Mouse (Mus musculus) kidney, postnatal 10 days (tissue): ENCODE data around the gene G530012D18Rik.
"Not testable (repeated sequence)": the region's sequence is repeated elsewhere in the genome, so short reads cannot be mapped to it uniquely, and the experiment has no call there.

Source experiments
- DNase-seq: peaks from one replicate; pipeline ENCODE4 v3.0.0; 2021; ENCODE audit warnings: mixed read lengths

G530012D18Rik gene

DNA sequence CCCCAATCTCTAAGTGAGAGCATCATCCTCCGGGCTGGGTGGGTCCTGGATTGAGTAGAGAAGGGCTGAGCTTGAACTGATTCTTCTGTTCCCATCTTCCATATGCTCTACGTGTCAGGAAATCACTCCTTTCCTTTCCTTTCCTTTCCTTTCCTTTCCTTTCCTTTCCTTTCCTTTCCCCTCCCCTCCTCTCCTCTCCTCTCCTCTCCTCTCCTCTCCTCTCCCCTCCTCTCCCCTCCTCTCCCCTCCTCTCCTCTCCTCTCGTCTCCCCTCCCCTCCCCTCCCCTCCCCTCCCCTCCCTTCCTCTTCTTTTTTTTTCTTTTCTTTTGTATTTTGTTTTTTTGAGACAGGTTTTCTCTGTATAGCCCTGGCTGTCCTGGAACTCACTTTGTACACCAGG is at the start of gene G530012D18Rik:
G530012D18Rik (plus strand) TSS at position 301 of the 400 bp plus-strand sequence.
- not testable (repeated sequence) for DNase-seq

- not testable (repeated sequence) for DNase-seq
Measured at GRCm38 (mm10) chr1:85526401-85526800, 49.1 kb upstream of the G530012D18Rik start.

GRCm38 (mm10) chr1:85528451-85529110 is 46.9 kb upstream of the G530012D18Rik start:
- DNase-seq, result not testable (repeated sequence)

GRCm38 (mm10) chr1:85543818-85544217 is 31.7 kb upstream of the G530012D18Rik start:
- not testable (repeated sequence) for DNase-seq

DNA sequence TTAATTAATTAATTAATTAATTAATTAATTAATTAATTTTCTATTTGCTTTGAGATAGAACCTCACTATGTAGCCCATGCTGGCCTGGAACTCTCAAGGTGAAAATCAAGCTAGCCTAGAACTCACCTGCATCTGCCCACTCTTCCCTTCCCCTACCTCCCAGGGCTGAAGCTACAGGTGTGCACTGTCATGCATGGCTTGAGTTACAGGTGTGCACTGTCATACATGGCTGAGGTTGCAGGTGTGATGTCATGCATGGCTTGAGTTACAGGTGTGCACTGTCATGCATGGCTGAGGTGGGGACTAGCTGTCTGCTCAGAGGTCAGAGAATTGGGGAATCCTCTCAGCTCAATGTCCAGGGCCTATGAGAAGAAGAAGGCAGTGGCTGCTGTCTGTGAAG is 29.0 kb upstream of the G530012D18Rik start:
- not testable (repeated sequence) for DNase-seq

GRCm38 (mm10) chr1:85555261-85555660 is 20.2 kb upstream of the G530012D18Rik start:
- peak; percentile 10 for DNase-seq

DNA sequence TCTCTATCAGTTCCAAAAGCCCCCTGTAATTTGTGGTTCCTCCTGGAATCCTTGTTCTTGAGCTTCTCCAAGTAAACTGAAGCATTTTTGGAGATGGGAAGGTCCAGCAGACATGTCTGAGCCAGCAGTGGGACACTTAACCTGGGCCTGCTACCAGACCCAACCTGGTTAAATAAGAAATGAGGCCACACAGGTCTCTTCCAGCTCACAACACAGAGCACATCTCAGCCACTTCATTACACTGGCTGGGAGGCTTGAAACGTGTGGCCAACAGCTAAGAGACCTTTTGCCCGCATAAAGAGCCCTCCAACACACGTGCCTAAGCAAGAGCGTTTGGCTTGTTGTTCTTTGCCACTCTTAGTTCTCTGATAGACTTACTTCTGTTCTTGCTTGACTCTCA is 1.9 kb upstream of the G530012D18Rik start:
- DNase-seq, result not testable (repeated sequence)

GRCm38 (mm10) chr1:85578372-85579010 is 3.0 kb downstream of the G530012D18Rik start:
- not testable (repeated sequence) for DNase-seq

DNA sequence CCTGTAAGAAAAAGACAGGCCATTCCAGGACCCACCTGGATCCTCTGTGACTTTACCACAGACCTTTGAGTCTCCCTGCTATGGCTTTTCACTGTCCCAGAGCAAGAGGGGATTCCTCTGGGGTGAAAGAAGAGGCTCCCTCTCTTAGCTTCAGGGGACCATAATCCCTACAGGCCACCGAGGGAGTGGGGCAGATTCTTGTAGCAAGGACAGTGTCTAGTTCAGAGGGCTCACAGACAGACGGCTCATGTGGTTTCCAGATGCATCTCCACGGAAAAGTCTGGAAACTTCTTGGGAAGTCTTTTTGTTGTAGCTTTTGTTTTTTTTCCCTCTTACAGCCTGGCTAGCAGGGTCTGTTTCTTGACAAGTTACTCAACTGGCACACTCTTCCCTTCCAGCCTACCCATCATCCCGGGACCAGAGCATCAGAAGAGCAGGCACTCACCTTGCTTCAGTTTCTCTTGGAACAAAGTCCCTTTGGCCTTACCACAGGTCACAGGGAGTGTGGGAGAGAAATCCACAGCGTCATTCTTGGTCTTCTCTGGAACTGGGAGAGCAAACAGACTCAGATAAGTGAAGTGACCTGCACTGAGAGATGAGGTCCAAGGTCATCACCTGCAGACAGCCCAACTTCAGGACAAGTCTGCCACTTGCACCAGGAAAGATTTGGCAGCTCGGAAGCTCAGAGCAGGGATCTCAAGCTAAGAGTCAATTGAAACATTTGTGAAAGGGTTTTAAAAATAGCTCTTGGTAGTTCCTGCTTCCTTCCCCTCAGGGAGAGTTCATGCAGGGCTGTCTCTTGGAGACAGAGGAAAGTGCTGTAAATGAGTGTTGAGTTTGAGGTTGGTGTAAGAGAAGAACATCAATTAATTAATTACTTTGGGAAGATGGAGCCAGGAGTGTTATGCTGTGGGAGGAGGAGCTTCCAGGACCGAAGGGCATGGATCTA is 4.0 kb downstream of the G530012D18Rik start:
- DNase-seq, result not testable (repeated sequence)

DNA sequence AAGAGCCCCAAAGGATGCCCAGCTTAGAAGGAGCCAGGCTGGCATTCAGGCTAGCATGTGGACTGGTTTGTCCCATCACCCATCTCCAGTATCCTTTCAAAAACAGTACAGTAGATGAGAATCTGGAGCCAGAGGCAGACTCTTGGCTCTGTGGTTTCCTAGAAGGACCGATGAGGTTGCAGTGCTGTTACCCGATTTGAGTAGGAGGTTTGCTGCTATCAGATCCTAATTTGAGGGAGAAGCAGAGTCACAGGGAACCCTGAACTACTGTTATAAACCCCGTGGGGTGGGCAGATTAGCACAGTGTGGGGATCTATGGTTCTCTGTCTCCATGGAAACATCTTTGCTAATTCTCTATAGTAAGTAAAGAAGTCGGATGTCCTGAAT is 4.7 kb downstream of the G530012D18Rik start:
- not testable (repeated sequence) for DNase-seq

- not testable (repeated sequence) for DNase-seq
Measured at GRCm38 (mm10) chr1:85580578-85580977, 5.1 kb downstream of the G530012D18Rik start.

- DNase-seq, result not testable (repeated sequence)
Measured at GRCm38 (mm10) chr1:85581518-85581917, 6.0 kb downstream of the G530012D18Rik start.

GRCm38 (mm10) chr1:85588697-85589096 is 13.2 kb downstream of the G530012D18Rik start:
- DNase-seq, result not testable (repeated sequence)

DNA sequence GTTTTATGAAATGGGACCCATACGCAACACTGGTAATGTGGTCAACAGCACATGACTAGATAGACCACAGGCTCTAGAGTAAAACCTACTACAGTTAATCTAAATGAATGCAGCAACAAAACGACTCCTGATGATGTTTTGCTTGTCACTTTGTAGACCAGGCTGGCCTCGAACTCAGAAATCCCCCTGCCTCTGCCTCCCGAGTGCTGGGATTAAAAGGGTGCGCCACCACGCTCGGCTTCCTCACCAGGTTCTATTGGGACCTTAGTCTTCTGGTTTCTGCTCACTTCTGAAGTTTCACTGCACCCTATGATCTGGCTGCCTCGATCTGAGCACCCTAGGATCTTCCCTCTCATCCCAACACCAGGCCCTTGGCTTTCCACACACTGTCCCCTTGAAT is 17.1 kb downstream of the G530012D18Rik start:
- not testable (repeated sequence) for DNase-seq

- DNase-seq, result peak; percentile 14
Measured at GRCm38 (mm10) chr1:85598271-85599012, 23.0 kb downstream of the G530012D18Rik start, which contains the start of gene Sp110. Sp110 (minus strand) TSS chr1:85598817.

GRCm38 (mm10) chr1:85600078-85600477 is 24.6 kb downstream of the G530012D18Rik start, which contains the start of gene Sp140:
Sp140 (plus strand) TSS chr1:85600378.
- DNase-seq, result not testable (repeated sequence)

- peak; percentile 6 for DNase-seq
Measured at GRCm38 (mm10) chr1:85600794-85601193, 25.3 kb downstream of the G530012D18Rik start.

GRCm38 (mm10) chr1:85604341-85604740 is 28.9 kb downstream of the G530012D18Rik start:
- DNase-seq, result not testable (repeated sequence)

DNA sequence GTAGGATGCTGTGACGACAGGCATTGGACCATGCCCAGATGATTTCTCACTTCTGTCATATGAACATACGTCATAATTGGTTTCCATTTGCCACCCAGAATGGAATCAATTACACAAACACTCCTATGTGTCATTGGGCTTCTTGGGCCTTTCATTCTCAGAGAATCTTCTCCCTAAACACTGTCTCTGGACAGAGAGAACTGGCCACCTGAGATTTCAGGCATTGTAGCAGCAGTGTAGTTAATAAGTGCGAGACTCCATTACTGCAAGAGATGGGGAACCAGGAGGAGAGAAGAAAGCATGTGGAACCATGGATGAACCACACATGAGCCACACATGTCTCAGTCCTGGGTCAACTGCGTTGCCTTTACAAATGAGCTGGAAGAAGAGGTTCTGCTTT is 32.9 kb downstream of the G530012D18Rik start:
- not testable (repeated sequence) for DNase-seq

DNA sequence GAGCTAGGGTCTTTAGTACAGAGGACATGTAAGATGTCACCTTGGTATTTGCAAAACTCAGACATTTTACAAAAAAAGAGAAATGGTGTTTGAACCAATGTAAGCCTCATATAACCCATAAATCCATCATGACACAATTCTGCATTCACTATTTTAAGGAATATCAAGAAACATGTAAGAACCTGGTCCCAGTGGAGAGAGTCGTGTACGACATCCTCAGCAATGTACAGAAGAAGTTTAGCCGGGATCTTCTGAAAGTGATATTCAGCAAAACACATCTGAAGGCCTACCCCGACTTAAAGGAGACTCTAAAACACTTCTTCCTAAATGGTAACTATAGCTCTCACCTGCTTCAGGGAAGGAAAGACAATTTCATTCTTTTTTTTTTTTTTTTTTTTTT is 35.1 kb downstream of the G530012D18Rik start:
- DNase-seq, result not testable (repeated sequence)

DNA sequence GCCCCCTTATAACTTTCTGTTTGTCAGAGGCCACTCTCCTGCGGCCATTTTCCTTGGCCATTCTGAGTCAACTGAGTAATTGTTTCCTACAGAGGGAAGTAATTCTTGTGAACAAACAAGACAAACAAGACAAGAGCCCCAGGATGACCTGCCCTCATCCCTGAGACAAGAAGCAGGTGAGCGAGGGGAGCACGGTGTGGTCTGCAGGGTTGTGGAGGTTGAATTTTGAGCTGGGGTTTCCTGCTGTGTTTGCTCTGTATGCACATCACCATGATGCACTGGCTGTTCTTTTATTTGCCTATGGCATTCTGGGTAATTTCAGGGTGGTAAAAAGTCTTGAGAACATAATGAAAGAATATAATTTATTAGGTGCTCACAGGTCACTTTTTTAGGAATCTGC is 39.6 kb downstream of the G530012D18Rik start:
- DNase-seq, result not testable (repeated sequence)

GRCm38 (mm10) chr1:85615819-85616218 is 40.3 kb downstream of the G530012D18Rik start:
- not testable (repeated sequence) for DNase-seq
